Mouse (Mus musculus): Measurements from ENCODE around the gene Tmem274.

- no peak for TF ChIP-seq CTCF (conservative IDR thresholded peaks at IDR 0.05; ENCODE audit: insufficient read depth, insufficient read length, low read depth, low read length)
- no peak for TF ChIP-seq POLR2A (IDR thresholded peaks at IDR 0.05; ENCODE audit: low read depth, low read length)
Measured at GRCm38 (mm10) chr4:149529691-149530090, 52.5 kb downstream of the Tmem274 start.

Data from kidney, adult 2 months (tissue).